Mouse (Mus musculus) E14TG2a.4 (cell line): ENCODE data around the gene Cdk15.

Experiments
- CTCF ChIP-seq: conservative IDR thresholded peaks from 2 replicates; pipeline ENCODE4 v1.5.1; 2014; ENCODE audit warnings: low read length
- NANOG ChIP-seq: IDR thresholded peaks from 2 replicates; pipeline ENCODE4 v1.6.1; 2014; ENCODE audit warnings: borderline replicate concordance, low read length, mixed read lengths

GRCm38 (mm10) chr1:59360834-59361233 lies 104.1 kb downstream of the Cdk15 start:
- TF ChIP-seq CTCF (no peak), NANOG (no peak)
